Mouse (Mus musculus) ZHBTc4 (cell line): ENCODE results near the gene Cytl1.

Experiments
- DNase-seq: peaks from one replicate; pipeline ENCODE4 v3.0.0-alpha.2; 2011; ENCODE audit warnings: low read depth, low spot score

Cytl1 gene

GRCm38 (mm10) chr5:37769031-37769430 lies 33.7 kb downstream of the Cytl1 start:
- DNase-seq, result no peak

- no peak for DNase-seq
These were observed 35.6 kb downstream of the Cytl1 start for GRCm38 (mm10) chr5:37770870-37771269.

- DNase-seq, result no peak
These were observed 38.7 kb downstream of the Cytl1 start for GRCm38 (mm10) chr5:37774011-37774410.

GRCm38 (mm10) chr5:37775681-37776080 lies 40.4 kb downstream of the Cytl1 start:
- no peak for DNase-seq

- no peak for DNase-seq
These were observed 48.0 kb downstream of the Cytl1 start for GRCm38 (mm10) chr5:37783306-37783705.

- DNase-seq, result peak; percentile 11
These were observed 49.6 kb downstream of the Cytl1 start for GRCm38 (mm10) chr5:37784847-37785391.
